Mouse (Mus musculus) natural killer cell, adult 2 months (primary cell): ENCODE data around the gene Frzb.

Experiments
- DNase-seq, 2 experiments: peaks; one replicate each; pipeline ENCODE4 v3.0.0; 2022; ENCODE audit warnings: low spot score in 2 of 2

Gene Frzb

DNA sequence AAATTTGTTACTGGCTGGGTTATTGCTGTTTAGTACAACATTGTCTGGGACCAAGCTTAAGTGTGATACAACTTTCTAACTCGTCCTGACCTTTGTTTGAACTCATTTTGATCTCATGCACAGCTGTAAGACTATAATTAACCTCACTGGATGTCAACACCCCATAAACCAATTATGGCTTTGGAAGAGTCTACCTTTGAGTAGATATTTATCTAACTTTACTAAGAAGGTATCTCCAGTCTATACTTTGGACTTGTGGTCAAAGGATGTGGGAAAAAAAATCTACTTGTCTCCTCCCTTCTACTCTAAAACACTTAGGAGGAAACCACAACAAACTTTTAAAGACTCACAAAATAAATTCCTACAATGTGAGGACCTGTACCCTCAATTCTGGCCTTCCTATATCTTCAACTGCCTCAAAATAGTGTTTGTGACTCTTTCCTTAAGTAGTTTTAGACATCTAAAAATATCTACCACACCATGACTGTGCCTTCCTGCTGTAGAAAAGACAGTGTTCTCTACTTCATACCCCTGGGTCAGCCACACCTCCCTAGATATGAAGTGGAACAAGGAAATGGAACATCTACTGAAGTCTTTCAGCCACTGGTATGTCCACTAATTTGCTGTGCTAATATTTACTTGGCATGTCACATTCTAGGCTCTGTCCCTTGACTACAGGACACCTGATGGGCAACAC is 16.9 kb downstream of the Frzb start:
- no peak for DNase-seq

DNA sequence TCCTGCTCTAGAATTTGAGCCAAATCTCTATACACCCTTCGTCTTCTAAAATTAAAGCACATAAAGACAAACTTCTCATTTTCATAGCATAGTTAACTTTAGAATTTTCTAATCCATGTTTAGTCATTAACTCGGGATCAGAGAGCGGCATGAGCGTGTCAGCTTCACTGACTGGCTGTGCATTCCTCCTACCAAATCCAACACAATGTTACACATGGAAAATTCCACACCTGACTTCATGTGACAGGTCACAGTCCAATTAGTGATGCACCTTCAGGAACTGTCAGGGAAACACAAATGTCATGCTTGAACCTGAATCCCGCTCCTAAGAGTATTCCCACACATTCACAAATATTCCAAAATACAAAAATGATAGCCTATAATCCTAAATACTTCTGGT is 24.3 kb downstream of the Frzb start:
- no peak for DNase-seq

DNA sequence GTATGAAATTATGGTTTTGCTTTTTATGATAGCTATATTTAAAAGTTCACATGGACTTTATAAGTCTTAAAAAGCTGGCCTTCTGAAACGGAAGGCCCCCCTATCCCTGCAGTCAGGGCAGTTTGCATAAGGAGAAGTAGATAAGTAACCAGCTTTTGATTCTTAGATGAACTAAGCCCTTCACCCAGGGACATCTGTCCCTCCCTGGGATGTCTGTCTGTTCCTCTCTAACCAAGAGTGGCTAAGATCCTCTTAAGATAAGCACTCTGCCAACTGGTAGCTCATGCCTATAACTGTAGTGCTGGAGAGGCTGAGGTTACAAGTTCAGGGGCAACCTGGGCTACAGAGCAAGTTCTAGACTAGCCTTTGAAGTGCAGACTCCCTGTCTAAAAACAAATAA is 25.4 kb downstream of the Frzb start:
- no peak for DNase-seq

DNA sequence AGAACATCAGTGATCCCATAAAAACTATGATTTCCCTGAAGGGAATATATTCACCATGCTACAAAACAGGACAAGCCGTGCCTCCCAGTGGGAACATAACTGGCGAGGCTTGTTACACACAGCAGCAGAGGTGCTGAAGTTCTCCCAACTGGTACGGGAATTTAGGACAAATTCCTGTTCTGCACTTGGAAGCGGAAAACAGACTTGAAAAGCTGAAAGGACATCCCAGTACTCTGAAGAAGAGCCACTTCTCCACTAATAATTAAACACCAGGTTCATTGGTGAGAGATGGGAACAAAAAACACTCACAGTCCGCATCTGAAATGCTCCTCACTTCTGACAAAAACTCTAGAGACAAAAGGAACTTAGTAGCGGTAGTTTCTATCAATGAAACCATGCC is 31.1 kb downstream of the Frzb start:
- DNase-seq = no peak

DNA sequence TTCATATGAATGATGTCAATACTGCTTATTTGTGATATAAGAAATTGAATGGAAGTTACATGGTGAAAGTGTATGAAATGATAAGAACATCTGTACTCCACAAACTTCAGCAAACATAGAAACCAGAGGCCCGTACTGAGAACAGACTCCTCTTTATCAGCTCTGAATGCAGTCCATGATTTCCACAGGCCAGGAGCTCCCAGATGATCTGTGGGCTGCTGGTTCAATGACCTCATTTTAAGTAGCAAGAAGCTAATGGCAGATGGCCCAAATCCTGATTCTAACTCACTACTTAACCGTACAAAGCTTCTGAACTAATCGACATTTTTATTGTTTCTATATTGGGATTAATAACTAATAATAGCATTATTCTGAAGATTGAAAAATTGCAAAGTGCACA is 33.0 kb downstream of the Frzb start:
- DNase-seq = no peak

DNA sequence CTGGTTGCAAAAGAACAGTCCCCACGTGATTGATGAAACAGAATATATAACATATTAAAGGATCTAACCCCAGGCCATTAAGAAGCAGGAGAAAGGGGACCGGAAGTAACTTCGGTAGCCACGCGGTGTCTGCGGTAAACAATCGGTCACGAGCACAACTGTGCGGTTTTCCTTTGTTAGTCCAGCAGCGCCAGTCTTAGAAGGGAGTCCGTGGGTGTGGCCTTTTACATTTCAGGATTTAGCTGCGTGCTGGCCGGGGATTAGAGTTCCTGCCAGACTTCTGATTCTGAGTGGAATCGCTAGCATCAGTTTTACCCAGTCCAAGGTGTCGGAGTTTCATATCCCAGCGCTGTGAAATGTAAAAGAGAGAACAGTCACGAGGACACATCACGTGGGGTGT is 34.3 kb downstream of the Frzb start:
- no peak for DNase-seq

DNA sequence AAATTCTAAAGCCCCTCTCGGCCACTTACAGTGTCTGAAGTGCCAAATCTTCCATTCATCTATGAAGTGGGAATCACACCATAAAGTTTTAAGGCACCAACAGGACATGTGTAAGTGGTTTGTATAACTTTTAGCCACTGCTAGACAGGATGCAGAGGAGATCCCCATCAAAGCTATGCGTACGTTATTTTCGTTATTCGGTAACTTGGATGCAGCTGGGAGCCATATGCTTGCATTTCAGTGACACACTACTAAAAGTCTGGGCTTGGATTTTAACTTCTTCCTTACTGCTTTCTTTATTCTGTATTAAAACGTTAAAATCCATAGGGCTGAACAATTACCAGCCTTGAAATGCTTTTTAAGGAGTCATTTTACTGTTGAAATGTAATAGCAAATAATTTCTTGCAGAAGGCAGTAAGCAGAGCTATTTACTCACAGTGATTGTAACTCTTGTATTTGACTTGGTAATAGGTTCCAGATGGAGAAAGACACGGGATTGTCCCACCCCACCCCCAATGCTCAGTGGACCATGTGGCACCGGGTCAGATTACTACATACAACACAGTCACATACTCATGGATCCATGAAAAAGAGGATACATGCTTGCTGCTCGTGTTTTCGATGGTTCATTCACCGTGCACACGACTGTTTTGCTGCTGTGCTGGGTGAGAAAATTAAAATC is 37.4 kb downstream of the Frzb start:
- no peak for DNase-seq

DNA sequence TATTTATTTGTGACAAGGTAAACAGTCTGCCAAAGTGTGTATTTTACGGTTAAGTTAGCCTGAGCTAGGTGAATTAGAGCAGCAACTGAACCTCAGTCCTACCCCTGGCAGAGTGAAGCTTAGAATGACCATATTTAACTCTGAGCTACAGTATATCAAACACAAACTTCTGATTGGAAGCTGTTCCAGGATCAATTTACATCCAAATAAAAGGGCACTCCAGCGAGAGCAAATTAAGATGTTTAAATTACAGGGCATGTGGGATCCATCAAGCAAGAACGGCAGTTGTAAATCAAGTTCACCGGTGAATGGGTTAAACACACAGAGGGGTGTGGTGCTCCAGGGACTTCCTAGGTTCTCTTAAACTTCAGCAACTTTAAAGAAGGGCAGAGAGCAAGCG is 42.7 kb downstream of the Frzb start:
- DNase-seq = no peak

DNA sequence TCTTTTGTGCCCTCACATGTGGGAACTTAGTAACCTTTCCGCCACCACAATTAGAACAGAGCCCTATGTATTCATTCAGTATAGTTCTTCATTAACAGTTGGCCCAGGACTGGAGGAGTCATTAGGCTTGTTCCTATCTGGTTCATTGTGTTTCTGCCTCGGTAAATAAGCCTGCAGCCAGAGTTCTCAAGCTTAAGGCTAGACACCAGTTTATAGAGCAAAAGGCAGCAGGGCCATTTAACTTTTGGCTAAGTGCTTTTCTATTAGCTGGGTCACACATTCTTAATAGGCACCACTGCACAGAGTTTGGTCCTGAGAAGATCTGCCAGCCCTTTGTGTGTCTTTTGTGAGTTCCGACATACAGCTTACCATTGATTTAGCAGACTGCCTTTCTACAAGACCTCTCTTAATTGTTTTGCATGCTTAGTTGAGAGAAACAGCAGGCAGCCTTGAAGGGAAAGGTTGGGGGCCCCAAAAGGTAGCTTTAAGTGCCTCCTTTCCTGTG is 48.8 kb downstream of the Frzb start:
- DNase-seq = no peak

DNA sequence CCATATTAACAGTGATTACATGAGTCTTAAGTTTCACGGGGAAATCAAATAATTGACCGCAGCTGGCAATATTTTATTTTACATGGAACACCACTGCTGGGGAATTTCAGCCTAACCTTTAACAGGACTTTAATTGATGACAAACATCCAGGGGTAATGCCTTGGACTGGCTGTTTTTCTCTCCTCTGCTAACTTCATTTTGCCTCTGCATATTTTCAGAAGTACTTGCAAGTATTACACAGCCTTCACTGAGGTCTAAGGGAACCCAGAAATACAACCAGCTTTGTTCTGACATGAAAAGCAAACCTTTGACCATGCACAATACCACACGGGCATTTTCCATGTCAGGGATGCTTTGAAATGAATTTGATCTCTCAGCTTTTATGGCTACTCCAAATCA is 50.6 kb downstream of the Frzb start:
- DNase-seq = no peak

DNA sequence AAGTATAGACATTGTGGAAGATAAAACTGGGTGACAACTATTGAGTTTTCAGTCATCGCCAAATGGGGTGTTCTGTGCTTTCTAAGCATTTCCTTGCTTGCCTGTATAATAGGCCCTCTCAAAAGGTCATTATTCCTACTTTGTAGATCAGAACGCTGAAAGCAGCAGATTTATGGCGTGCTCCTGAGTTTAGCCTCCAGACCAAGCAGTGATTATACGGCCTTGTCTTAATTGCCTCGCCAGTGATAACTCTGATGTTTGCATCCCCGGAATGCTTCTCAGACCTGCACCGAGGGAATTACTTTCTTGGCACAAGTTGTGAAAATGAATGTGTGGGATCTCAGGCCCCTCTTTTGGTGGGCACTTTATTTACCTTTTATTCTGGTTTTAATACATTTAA is 51.4 kb downstream of the Frzb start:
- DNase-seq = no peak

DNA sequence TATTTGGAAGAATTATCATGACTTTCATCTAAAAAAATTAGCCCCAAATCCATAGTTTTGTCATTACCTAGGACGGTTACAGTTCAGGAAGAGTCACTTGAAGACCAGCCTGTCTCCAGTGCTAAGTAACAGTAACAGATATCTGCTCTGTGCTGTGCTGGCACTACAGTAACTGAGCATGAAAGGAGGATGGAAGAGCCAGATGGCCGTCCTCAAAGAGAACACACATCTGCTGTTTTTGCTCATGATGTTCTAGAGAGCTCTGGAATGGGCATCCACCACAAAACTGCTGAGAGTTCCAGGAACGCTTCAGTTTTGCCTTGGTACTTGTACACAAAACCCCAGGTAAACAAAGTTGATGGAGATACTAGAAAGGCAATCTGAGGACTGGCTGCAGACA is 59.1 kb downstream of the Frzb start:
- no peak for DNase-seq

DNA sequence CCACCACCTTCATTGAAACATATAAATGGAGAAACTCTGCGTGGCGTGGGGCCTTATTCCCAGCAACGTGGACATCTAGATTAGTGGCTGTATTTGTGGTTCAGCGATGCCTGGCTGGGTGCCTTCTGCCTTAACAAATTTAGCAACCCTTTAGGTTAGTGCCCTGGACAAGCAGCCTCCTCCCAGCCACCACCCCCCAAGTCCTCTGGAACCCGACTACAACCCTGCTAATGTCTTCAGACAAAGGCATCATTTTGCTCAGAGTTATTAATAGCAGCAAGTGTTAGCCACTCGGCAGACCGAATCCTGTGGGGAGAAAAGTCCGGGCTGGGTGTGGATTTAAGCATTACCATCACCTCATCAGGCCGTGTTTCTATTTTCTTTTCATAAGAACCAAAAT is 59.8 kb downstream of the Frzb start:
- DNase-seq = no peak

DNA sequence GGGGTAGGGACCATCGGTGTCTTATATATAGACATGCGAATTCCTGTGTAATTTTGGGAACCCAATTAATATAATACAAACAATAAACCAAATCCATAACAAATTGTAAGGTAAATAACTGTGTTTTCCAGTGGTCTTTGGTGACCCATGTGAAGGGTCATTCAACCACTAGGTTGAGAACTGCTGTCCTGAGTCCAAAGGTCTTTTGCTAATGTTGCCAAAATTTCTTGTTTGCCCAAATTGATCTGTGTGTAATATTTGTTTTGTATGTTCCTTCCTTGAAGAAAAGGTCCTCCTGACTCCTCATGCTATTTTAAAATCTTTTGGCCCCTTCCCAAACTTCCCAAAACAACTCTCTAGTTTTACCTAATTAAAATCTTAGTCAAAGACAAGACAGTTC is 61.2 kb downstream of the Frzb start:
- no peak for DNase-seq

DNA sequence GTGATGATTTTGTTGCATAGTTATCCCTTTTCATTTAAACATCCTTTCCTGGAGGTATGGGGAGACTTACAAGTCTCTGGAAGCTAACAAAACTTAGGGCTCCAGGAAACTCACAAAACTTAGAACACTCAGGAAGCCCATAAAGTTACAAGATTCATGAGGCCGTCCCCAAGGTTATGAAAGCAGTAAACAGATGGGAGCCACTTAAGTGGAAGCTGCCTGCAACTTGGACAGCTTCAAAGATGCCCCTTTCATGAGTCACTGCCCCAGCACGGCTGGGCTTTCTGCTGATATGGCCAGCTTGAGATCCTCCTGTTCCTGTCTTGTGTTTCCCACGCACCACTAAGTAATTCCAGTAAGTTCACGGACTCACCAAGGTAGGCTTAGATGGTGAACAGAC is 63.0 kb downstream of the Frzb start:
- DNase-seq = no peak

DNA sequence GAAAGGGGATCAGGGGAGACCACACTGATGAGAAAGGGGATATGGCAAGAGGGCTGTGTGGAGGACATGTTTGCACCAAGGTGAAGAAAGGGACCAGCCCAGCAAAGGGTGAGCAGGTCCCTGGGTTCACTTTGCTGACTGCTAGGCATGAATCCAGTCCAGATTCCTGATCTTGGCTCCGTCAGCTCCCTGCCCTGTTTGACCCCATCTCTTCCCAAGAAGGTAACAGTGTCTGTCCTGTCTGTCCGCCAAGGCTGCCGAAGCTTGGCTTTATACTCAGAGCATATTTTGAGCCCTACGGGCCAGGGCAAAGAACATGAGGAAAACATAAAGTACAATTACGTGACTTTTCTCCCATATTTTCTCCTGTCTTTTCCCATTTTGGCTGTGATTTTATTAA is 67.6 kb downstream of the Frzb start:
- no peak for DNase-seq

DNA sequence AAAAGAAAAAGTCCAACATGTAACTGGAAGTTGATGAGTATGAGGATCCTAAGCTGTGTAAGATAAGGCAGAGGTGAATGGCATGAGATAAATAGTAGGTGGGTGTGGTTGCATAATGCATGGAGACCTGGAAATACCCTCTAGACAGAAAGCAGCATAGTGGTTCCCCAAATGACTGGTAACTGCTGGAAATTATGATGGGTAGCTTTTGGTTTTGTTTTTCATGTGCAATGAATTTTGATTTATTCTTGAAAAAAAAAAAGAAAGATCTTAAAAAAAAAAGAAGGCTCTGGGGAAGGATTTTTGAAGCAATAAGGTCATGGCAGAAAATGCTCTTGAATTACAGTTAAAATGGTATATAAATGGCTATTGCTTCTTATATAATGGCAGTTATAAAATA is 72.5 kb downstream of the Frzb start:
- no peak for DNase-seq

DNA sequence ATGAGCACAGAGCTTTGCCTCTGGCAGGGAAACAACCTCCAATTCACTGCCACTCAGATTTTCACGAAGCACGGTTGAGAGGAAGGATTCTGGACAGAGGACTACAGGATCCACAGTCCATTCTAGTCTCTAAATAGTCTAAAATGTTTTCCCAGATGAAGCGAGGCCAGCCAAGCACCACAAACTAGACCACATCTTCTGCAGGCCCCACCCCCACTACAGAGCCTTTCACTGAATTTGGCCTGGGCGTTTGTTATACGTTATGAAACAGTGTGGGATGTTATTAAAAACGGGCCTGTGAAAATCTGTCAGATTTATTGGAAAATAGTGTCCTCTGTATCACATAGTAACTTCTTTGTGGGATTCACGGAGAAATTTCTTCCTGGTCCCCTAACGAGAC is 76.0 kb downstream of the Frzb start:
- DNase-seq = no peak
